Mouse (Mus musculus): ENCODE data around the gene Mrm3.

The Mrm3 gene

DNA sequence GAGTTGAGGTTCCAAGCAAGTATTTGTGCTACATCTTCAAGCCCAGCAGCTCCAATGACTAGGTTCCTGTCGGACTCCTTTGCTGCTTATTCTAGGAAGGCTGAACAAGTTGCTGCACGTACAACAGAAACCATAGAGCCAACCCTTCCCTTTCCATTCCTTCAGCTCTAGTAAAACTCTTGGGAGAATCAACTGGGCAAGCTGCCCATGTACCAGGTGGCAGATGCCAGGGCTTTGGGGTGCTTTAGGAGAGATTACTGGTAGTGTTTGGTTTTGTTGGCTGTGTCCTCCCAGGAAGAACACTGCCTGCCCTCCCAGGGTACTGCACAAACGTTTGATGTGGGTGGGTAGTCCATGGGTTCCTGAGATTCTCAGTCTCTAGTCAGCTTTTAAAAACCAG lies 8.5 kb downstream of the Mrm3 start:
- in situ Hi-C loops (cut with MboI, MseI): loop anchor here (5.0 kb wide), 1 partner anchor 155 kb away; the partner anchor contains the start of gene Timm22

DNA sequence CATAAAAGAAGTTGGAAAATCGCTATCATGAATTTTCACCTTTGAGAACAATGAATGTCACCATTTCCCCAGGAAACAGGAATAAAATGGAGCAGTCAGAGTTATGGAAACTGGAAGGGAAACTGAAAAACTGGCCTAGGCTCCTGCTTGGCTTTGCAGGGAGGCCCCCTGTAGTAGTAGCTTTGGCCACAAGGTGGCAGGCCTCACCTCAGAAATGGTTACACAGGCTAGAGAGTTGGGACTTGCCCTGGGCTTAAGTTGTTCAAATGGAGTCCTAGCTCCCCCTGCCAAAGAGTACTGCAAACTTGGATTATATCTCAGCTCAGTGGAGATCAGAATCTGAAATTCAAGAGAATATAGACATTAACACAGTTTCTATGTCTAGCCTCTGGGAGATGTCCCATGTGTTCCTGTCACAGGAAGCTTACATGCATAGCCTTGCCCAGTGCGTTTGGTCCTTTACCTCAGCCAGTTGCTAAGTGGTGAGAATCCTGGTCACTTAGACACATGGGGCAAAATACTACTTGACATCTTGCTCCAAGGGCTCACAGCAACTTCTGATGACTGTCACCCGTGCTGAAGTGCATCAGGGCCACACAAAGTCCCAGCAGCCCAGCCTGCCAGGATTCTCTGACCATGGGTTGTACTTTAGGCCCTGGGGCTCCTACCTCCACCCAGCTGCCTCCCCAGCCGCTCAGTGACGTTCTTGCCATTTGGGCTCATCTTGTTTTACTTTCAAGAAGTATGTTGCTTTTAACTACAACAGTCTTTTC lies 9.8 kb downstream of the Mrm3 start:
- in situ Hi-C loops (cut with MboI, MseI): loop anchor here (5.0 kb wide), 1 partner anchor 154 kb away; the partner anchor contains the start of gene Timm22

- in situ Hi-C loops (cut with MboI, MseI): loop anchor here (5.0 kb wide), 1 partner anchor 153 kb away; the partner anchor contains the start of gene Timm22
Measured at GRCm38 (mm10) chr11:76253918-76254264, 10.4 kb downstream of the Mrm3 start.

DNA sequence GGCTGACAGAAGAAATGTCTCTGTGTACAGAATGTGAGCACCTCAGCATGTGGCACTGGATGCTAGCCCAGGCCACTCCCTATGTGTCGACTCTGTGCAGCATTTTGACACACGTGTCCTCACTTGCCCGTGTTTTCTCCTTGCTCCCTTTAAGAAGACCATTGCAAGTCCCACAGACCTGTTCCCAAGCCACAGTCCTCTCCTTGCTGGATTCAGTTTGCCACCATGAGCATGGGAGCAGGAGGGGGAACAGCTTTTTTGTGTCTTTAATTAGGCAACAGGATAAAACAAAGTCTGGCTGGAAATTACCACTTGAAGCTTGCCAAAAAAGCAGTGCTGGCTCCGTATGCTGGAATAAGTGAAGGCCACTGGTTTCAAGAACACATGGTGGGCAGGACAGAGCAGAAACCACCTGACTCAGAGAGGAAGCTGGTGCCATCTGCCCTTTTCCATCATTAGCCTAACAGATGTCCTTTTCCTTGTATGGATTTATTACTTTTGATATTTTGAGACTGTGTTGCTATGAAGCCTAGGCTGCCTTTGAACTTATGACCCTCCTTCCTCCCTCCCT lies 12.0 kb downstream of the Mrm3 start:
- in situ Hi-C loops (cut with MboI, MseI): no loop called here

DNA sequence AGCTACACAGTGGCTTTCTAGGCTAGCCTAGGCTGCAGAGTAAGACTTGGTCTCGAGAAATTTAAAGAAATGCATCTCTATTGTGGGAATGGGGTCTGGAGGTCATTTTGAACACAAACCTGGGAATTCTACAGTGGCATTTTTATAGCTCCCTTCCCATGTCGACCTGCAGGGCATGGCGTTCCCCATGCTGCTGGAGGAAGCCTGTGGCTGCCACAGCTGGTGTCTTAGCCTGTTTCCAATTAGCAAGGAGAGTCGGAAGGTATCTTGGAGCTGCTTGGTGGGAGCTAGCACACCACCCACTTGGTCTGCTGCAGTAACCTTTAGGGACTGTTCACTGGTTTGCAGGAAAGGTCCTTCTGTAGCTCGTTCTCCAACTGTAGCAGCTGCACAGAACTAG lies 12.6 kb downstream of the Mrm3 start:
- in situ Hi-C loops (cut with MboI, MseI): no loop called here

DNA sequence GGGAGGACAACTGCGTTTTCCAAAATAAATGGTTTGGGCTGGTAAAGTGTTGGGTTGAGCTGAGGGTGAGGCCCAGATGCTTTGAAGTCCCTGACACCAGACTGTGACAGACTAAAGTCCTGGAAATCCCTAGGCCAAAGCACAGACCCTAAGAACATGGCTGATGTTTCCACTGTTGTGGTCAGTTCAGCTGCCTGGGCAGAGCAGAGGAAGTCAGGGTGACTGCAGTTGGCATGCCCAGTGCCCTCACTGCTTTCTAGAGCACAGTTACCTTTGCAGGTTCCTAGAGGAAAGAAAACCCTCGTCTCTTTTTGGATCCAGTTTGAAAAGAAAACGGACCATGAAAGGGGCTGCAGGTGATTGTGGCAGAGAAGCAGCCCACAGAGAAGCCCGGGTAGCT lies 13.9 kb downstream of the Mrm3 start:
- in situ Hi-C loops (cut with MboI, MseI): no loop called here

- in situ Hi-C loops (cut with MboI, MseI): no loop called here
Measured at GRCm38 (mm10) chr11:76258511-76258910, 15.0 kb downstream of the Mrm3 start.

GRCm38 (mm10) chr11:76260208-76261050 lies 16.9 kb downstream of the Mrm3 start:
- in situ Hi-C loops (cut with MboI, MseI): no loop called here

DNA sequence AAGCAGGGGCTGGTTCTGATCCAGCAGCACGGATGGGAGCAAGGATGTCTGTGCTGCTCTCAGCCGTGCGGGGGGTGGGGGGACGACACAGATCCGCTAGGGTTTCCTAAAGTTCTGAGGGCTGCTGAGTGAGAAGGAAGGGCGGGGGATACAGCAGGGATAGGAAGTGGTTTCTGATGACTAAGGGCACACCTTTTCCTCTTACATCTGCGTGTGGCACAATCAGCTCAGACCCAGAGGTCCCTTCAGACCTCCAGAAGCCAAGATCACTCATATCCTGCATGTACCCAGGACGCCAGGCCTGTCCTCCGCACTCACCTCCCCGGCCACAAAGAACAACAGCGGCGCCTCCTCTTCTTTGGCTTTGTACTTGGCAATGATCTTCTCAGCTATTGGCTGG lies 17.7 kb downstream of the Mrm3 start:
- in situ Hi-C loops (cut with MboI, MseI): no loop called here

GRCm38 (mm10) chr11:76262611-76263351 lies 19.3 kb downstream of the Mrm3 start:
- in situ Hi-C loops (cut with MboI, MseI): no loop called here

DNA sequence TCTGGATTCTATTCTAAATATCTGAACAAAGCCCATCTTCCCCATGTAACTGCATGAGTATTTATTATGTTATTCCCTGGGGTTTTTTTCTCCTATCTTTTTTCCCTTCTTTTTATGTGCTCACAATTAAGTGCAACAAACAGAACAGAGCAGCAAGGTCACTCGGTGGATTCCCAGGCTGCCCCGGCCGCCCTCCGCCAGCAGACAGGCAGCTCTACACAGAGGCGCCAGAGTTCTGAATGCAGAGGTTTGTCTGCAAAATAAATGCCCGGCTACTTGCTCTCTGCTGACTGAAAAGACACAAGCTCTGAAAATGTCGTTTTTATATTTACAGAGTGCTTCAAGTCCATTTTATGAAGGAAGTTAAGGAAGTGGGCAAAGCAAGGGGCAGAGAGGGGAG lies 24.0 kb downstream of the Mrm3 start:
- in situ Hi-C loops (cut with MboI, MseI): no loop called here

DNA sequence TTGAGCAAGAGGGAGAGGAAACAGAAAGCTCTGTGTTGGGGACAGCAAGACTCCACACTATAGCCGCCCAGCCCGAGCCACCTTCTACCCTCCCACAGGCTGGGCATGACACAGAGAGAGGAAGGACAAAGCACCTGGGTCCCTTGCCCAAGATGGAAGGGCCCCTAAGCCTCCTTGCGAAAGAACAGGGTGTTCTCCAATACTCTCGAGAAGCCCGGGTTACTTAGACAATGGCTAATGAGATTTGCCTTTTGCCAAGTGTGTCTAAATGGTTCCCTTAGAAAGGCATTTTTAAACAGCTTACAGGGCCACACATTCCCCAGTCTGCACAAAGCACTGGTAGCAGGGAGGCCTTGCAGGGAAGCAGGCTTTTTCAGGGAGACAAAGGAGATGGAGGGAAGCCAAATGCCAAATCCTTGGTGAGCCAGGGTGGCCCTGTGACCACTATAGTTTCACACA lies 24.5 kb downstream of the Mrm3 start:
- in situ Hi-C loops (cut with MboI, MseI): no loop called here

DNA sequence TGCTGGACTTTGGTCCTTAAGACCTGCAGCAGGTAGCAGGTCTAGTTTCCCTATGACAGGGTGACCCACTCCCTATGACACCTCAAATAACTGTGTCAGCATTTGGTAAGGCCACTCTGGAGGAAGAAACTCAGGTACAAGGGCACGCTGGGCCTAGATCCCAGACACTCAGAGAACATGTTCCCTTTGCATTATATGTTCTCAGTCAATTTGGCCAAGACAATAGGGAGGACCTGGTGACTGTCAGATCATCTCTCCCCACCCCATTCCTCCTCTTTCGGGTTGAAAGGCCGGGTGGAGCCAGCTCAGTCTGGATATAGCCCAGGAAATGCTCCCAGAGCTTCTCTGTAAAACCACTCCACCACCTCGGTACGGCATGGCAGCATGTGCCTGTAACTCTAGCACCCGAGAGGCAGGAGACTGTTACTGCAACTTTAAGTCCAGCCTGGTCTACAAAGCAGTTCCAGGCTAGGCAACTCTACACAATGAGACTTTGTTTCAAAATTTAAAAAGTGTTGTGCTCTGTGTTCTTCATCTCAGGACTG lies 25.1 kb downstream of the Mrm3 start:
- in situ Hi-C loops (cut with MboI, MseI): no loop called here

DNA sequence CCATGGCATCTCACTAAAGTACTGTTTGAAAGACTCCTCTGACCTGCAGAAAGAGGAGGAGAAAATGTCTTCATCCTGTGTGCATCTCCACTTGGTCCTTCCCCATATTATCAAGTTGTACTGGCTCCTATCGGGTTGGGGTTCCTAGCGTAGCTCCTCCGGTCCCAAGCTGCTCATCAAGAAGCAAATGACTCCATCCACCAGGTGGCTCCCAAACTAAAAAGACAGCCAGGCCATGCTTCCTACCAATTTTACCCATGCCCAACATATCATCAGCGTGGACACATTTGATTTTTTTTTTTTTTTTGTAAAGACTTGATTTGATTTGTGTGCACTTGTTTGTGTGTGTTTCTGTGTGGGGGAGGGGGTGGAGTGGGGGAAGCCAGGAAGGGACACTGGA lies 28.9 kb downstream of the Mrm3 start:
- in situ Hi-C loops (cut with MboI, MseI): no loop called here

DNA sequence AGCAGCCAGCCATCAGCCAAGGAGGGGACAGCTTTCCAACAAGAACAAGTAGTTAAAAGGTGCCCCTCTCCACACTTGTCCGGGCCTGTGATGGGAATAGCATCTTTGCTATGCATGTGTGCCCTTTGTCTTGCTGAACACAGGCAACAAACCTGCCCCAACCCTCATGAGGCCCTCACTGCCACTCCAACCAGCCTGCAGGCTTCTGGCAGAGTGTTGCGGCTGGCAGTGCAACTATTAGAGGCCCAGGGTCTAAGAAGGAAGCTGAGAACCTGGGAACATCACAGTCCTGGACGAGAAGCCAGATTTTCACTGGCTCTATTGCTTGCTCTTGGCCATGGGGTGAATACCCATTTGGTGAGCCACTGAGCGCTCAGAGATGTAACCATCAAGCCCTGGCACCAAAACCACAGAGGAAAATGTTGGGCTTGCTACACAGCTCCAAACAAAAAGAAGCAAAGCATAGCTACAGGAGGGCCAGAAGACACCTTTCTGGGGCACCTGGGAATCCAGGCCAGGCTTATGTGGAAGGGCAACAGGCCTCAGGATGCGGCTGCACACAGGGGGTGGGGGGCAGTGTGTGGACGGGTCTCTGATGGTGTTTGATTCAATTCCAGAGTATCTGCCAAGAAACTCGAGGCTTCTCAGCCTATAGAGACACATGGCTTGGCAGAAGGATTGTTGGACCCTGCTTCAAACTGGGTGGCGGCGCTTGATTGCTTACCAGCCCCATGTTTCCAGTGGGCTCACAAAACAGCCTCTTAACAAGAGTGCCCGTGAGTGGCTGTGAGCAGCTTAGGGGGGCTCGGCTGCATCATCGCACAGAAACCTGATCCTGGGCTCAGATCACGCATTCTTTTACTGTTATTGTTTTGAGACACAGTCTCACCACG lies 35.7 kb downstream of the Mrm3 start:
- in situ Hi-C loops (cut with MboI, MseI): no loop called here

DNA sequence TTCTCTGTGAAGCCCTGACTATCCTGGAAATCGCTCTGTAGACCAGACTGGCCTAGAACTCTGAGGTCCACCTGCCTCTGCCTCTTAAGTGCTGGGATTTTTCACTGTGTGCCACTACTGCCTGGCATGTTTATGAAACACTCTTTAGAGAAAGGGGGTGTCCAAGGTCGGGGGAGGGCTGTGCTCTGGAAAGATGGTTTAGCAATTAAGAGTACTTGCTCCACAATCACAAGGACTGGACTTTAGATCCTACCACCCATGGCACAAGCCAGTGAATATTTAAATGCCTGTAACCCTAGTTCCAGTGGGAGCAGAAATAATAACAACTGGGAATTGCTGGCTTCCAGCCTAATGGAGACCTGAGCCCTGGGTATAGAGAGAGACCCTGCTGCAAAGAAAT lies 36.5 kb downstream of the Mrm3 start:
- in situ Hi-C loops (cut with MboI, MseI): no loop called here

- in situ Hi-C loops (cut with MboI, MseI): no loop called here
Measured at GRCm38 (mm10) chr11:76283841-76284240, 40.3 kb downstream of the Mrm3 start.

DNA sequence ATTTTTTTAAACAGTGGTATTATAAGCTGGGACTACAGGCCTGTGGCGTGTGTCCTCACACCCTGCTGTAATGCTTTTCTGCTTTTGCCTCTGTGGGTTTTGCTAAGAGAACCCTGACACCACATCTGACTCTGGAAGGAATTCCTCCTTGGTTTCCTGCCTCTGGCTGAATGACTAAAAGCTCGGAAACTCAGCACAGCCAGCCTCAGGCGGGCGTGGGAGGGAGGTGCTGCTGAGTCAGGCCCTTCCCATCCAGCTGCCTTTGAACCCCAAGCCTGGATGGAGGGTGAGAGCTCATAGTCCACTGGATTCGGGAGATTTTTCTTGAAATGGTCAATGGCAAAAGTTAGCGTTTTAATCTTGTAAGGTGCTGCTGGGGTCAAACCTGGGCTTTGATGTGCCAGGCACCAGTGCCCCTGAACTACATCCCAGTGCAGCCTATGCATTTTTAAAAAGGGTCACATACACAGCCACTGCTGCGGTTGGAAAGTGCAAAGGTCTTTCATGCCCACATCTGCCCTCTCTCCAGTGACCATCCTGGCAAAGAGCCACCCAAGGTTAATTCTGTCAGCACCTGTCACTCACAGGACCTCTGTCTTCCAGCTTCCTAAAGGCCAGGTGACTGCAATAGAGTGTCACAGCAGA lies 42.0 kb downstream of the Mrm3 start:
- in situ Hi-C loops (cut with MboI, MseI): no loop called here

- in situ Hi-C loops (cut with MboI, MseI): no loop called here
Measured at GRCm38 (mm10) chr11:76286534-76287126, 43.1 kb downstream of the Mrm3 start.

All from T-helper 2 cell (primary cell).